Comparison of ENCODE assay signal across 22 mouse cellular contexts in genomic region chr2:12228335-12228734, GRCm38 (mm10).
A peak's percentile ranks its signal among the peaks of the same experiment; 100 is the strongest.
DNase-seq lines count a peak whose midpoint lies in the region; ATAC-seq lines count a peak whose summit lies in the region.
"Had no signal": no experiment of that assay in that cellular context is flagged by ENCODE, and none has a peak within 500 bp of the region (broad histone marks: within the 10 kb centered on the region; RNA-seq: fewer than 3 reads in every experiment).

No protein-coding gene starts in this region.

- no peak overlapping the region for H3K4me3 ChIP-seq in kidney, embryonic 16.5 days (ENCODE audit: low read length)
- H3K4me3 ChIP-seq: forebrain, embryonic 15.5 days; left cerebral cortex, adult 2 months; limb, embryonic 15.5 days; midbrain, embryonic 10.5 days had no signal

- no peaks in the 10 kb centered on the region for H3K4me1 ChIP-seq in kidney, embryonic 16.5 days (ENCODE audit: insufficient read depth, low read length)
- H3K4me1 ChIP-seq: forebrain, embryonic 15.5 days; limb, embryonic 15.5 days had no signal

- 28% methylated on average over 3 of the region's 3 CpGs for WGBS in kidney, embryonic 16.5 days

- no peaks in the 10 kb centered on the region for H3K9me3 ChIP-seq in kidney, embryonic 16.5 days (ENCODE audit: low read length)
- H3K9me3 ChIP-seq: forebrain, embryonic 15.5 days; limb, embryonic 15.5 days; midbrain, embryonic 10.5 days had no signal

- H3K27ac ChIP-seq in kidney, embryonic 16.5 days (ENCODE audit: low read length) = no peak overlapping the region
- H3K27ac ChIP-seq: forebrain, embryonic 15.5 days; hindbrain, postnatal 0 days; left cerebral cortex, adult 2 months; limb, embryonic 15.5 days; midbrain, embryonic 10.5 days; stomach, postnatal 0 days had no signal

- H3K9ac ChIP-seq in kidney, embryonic 16.5 days (replicated peaks; ENCODE audit: low read length) = no peak overlapping the region
- H3K9ac ChIP-seq: forebrain, embryonic 15.5 days; limb, embryonic 15.5 days had no signal

- DNase-seq in kidney, postnatal 4 days = no peak
- DNase-seq in thymus, postnatal 0 days (ENCODE audit: low spot score) = peak; percentile 26
- DNase-seq in thymus, postnatal 25 days = no peak
- no peak for DNase-seq in cerebellum, postnatal 14 days
- DNase-seq in urinary bladder, postnatal 25 days (ENCODE audit: low spot score) = no peak
- DNase-seq: adrenal gland, postnatal 10 days; cerebellum, adult 18-20 months; cerebellum, postnatal 25 days; gastrocnemius, postnatal 10 days; heart, adult 11 months; lung, postnatal 36 days; thymus, adult 2 months had no signal

- no peaks in the 10 kb centered on the region for H3K36me3 ChIP-seq in kidney, embryonic 16.5 days (ENCODE audit: insufficient read depth, low read length)
- H3K36me3 ChIP-seq: forebrain, embryonic 15.5 days; limb, embryonic 15.5 days; midbrain, embryonic 10.5 days had no signal

- H3K4me2 ChIP-seq in kidney, embryonic 16.5 days (replicated peaks; ENCODE audit: low read depth, low read length) = no peak overlapping the region
- H3K4me2 ChIP-seq: forebrain, embryonic 15.5 days; heart, embryonic 11.5 days; limb, embryonic 15.5 days had no signal

- 0 out of 2 replicates have a peak, but pooled peaks have one; percentile 54 for ATAC-seq in kidney, embryonic 16.5 days (ENCODE audit: low FRiP score, low TSS enrichment)
- peak; percentile 73 for ATAC-seq in megakaryocyte progenitor cell, adult 5-6 weeks (replicated peaks; ENCODE audit: poor library complexity)
- ATAC-seq: forebrain, embryonic 15.5 days; hindbrain, postnatal 0 days; intestine, embryonic 16.5 days had no signal

- H3K27me3 ChIP-seq in kidney, embryonic 16.5 days (ENCODE audit: insufficient read depth, low read length) = no peaks in the 10 kb centered on the region
- H3K27me3 ChIP-seq: forebrain, embryonic 15.5 days; limb, embryonic 15.5 days had no signal
